ENCODE assay signal across 18 mouse cellular contexts in genomic region chr7:76121242-76121844, GRCm38 (mm10).
DNase-seq lines count a peak whose midpoint lies in the region; ATAC-seq and TF ChIP-seq lines count a peak whose summit lies in the region.
"Had no signal": no experiment of that assay in that cellular context is flagged by ENCODE, and none has a peak within 500 bp of the region (broad histone marks: within the 10 kb centered on the region; RNA-seq: fewer than 3 reads in every experiment).

No protein-coding gene starts in this region.

- no peak overlapping the region for H3K4me2 ChIP-seq in forebrain, embryonic 14.5 days (ENCODE audit: low read length)
- no peak overlapping the region for H3K4me2 ChIP-seq in forebrain, embryonic 11.5 days (ENCODE audit: low read depth, low read length, severe bottlenecking)
- no peak overlapping the region for H3K4me2 ChIP-seq in midbrain, embryonic 11.5 days
- H3K4me2 ChIP-seq in midbrain, embryonic 16.5 days (ENCODE audit: low read length): no peak overlapping the region
- H3K4me2 ChIP-seq in neural tube, embryonic 12.5 days (replicated peaks): no peak overlapping the region
- no peak overlapping the region for H3K4me2 ChIP-seq in lung, postnatal 0 days (replicated peaks; ENCODE audit: low read depth, low read length)
- H3K4me2 ChIP-seq: embryonic facial prominence, embryonic 13.5 days; hindbrain, embryonic 12.5 days had no signal

- H3K36me3 ChIP-seq in forebrain, embryonic 14.5 days (ENCODE audit: control insufficient read depth, insufficient read depth, low read length): no peaks in the 10 kb centered on the region
- no peaks in the 10 kb centered on the region for H3K36me3 ChIP-seq in forebrain, embryonic 11.5 days (ENCODE audit: control insufficient read depth, insufficient read depth, low read length)
- H3K36me3 ChIP-seq in midbrain, embryonic 11.5 days (ENCODE audit: control insufficient read depth, insufficient read depth, low read length): no peaks in the 10 kb centered on the region
- no peaks in the 10 kb centered on the region for H3K36me3 ChIP-seq in midbrain, embryonic 16.5 days (ENCODE audit: control insufficient read depth, insufficient read depth, low read length)
- no peaks in the 10 kb centered on the region for H3K36me3 ChIP-seq in neural tube, embryonic 12.5 days
- no peaks in the 10 kb centered on the region for H3K36me3 ChIP-seq in lung, postnatal 0 days (ENCODE audit: insufficient read depth, low read length)
- H3K36me3 ChIP-seq: embryonic facial prominence, embryonic 13.5 days; heart, embryonic 10.5 days; hindbrain, embryonic 12.5 days had no signal

- 41% methylated on average over 8 of the region's 8 CpGs for WGBS in forebrain, embryonic 14.5 days
- 62% methylated on average over 8 of the region's 8 CpGs for WGBS in forebrain, embryonic 11.5 days
- WGBS in midbrain, embryonic 11.5 days: 36% methylated on average over 8 of the region's 8 CpGs
- WGBS in midbrain, embryonic 16.5 days: 32% methylated on average over 8 of the region's 8 CpGs
- WGBS in neural tube, embryonic 12.5 days: 81% methylated on average over 8 of the region's 8 CpGs
- WGBS in lung, postnatal 0 days: 82% methylated on average over 8 of the region's 8 CpGs

- H3K27me3 ChIP-seq in forebrain, embryonic 14.5 days (replicated peaks; ENCODE audit: control insufficient read depth, insufficient read depth, low read length): no peaks in the 10 kb centered on the region
- no peaks in the 10 kb centered on the region for H3K27me3 ChIP-seq in forebrain, embryonic 11.5 days (ENCODE audit: control insufficient read depth, insufficient read depth, low read length)
- H3K27me3 ChIP-seq in midbrain, embryonic 11.5 days (ENCODE audit: control insufficient read depth, insufficient read depth, low read length): no peaks in the 10 kb centered on the region
- H3K27me3 ChIP-seq in midbrain, embryonic 16.5 days (ENCODE audit: control insufficient read depth, insufficient read depth, low read depth, low read length): no peaks in the 10 kb centered on the region
- no peaks in the 10 kb centered on the region for H3K27me3 ChIP-seq in neural tube, embryonic 12.5 days (replicated peaks)
- no peaks in the 10 kb centered on the region for H3K27me3 ChIP-seq in lung, postnatal 0 days (replicated peaks; ENCODE audit: insufficient read depth, low read length)
- H3K27me3 ChIP-seq: embryonic facial prominence, embryonic 13.5 days; hindbrain, embryonic 12.5 days had no signal

- no peak overlapping the region for H3K4me3 ChIP-seq in forebrain, embryonic 14.5 days (ENCODE audit: low read depth, low read length)
- H3K4me3 ChIP-seq in forebrain, embryonic 11.5 days (ENCODE audit: low read depth, low read length): no peak overlapping the region
- no peak overlapping the region for H3K4me3 ChIP-seq in midbrain, embryonic 11.5 days (ENCODE audit: low read depth, low read length)
- H3K4me3 ChIP-seq in midbrain, embryonic 16.5 days (ENCODE audit: low read depth, low read length): no peak overlapping the region
- no peak overlapping the region for H3K4me3 ChIP-seq in neural tube, embryonic 12.5 days
- no peak overlapping the region for H3K4me3 ChIP-seq in lung, postnatal 0 days (ENCODE audit: low read depth, low read length)
- H3K4me3 ChIP-seq: embryonic facial prominence, embryonic 13.5 days; heart, embryonic 10.5 days; hindbrain, embryonic 12.5 days had no signal

- ATAC-seq in forebrain, embryonic 14.5 days: 0 out of 2 replicates have a peak, but pooled peaks have one; percentile 48
- no peak for ATAC-seq in forebrain, embryonic 11.5 days (replicated peaks; ENCODE audit: low FRiP score)
- ATAC-seq in midbrain, embryonic 11.5 days (ENCODE audit: low FRiP score): no peak
- ATAC-seq in midbrain, embryonic 16.5 days: no peak
- peak; percentile 48; the same call in 1 of the 2 replicates for ATAC-seq in neural tube, embryonic 12.5 days (ENCODE audit: low FRiP score, low read depth)
- ATAC-seq in lung, postnatal 0 days: no peak

- H3K27ac ChIP-seq in forebrain, embryonic 14.5 days (ENCODE audit: low read depth, low read length): no peak overlapping the region
- no peak overlapping the region for H3K27ac ChIP-seq in forebrain, embryonic 11.5 days (ENCODE audit: low read depth, low read length)
- H3K27ac ChIP-seq in midbrain, embryonic 11.5 days (ENCODE audit: low read depth, low read length): no peak overlapping the region
- no peak overlapping the region for H3K27ac ChIP-seq in midbrain, embryonic 16.5 days (ENCODE audit: low read length)
- H3K27ac ChIP-seq in neural tube, embryonic 12.5 days: no peak overlapping the region
- no peak overlapping the region for H3K27ac ChIP-seq in lung, postnatal 0 days (ENCODE audit: low read length)
- H3K27ac ChIP-seq: embryonic facial prominence, embryonic 13.5 days; heart, embryonic 10.5 days; hindbrain, embryonic 12.5 days had no signal

- H3K9ac ChIP-seq in forebrain, embryonic 14.5 days (ENCODE audit: low read length): no peak overlapping the region
- H3K9ac ChIP-seq in forebrain, embryonic 11.5 days (ENCODE audit: low read length): no peak overlapping the region
- H3K9ac ChIP-seq in midbrain, embryonic 11.5 days (ENCODE audit: low read length): no peak overlapping the region
- no peak overlapping the region for H3K9ac ChIP-seq in midbrain, embryonic 16.5 days (ENCODE audit: low read depth, low read length)
- no peak overlapping the region for H3K9ac ChIP-seq in neural tube, embryonic 12.5 days
- no peak overlapping the region for H3K9ac ChIP-seq in lung, postnatal 0 days (replicated peaks; ENCODE audit: low read depth)
- H3K9ac ChIP-seq: embryonic facial prominence, embryonic 13.5 days; hindbrain, embryonic 12.5 days had no signal

- no peak for TF ChIP-seq EP300 in lung, postnatal 0 days (IDR thresholded peaks at IDR 0.05)

- peak; percentile 41 for DNase-seq in forebrain, embryonic 14.5 days (ENCODE audit: low spot score)
- no peak for DNase-seq in forebrain, embryonic 11.5 days (ENCODE audit: low spot score)
- peak; percentile 87 for DNase-seq in midbrain, embryonic 11.5 days (ENCODE audit: low spot score, missing footprints)
- no peak for DNase-seq in neural tube, embryonic 10.5 days (ENCODE audit: extremely low spot score, low spot score)
- no peak for DNase-seq in lung, postnatal 0 days (ENCODE audit: low spot score)
- DNase-seq: adrenal gland, postnatal 14 days; cerebellum, adult 18-20 months; cerebellum, adult 9-11 months; cerebellum, postnatal 36 days; gastrocnemius, postnatal 10 days; heart, adult 18-20 months; heart, postnatal 10 days; heart, postnatal 4 days had no signal

- TF ChIP-seq CTCF in lung, postnatal 0 days (IDR thresholded peaks at IDR 0.05): no peak

- H3K4me1 ChIP-seq in forebrain, embryonic 14.5 days (ENCODE audit: control insufficient read depth, insufficient read depth, low read length): no peaks in the 10 kb centered on the region
- no peaks in the 10 kb centered on the region for H3K4me1 ChIP-seq in forebrain, embryonic 11.5 days (replicated peaks; ENCODE audit: control insufficient read depth, insufficient read depth, low read length)
- H3K4me1 ChIP-seq in midbrain, embryonic 11.5 days (ENCODE audit: control insufficient read depth, insufficient read depth, low read length): no peaks in the 10 kb centered on the region
- no peaks in the 10 kb centered on the region for H3K4me1 ChIP-seq in midbrain, embryonic 16.5 days (ENCODE audit: control insufficient read depth, insufficient read depth, low read length)
- no peaks in the 10 kb centered on the region for H3K4me1 ChIP-seq in neural tube, embryonic 12.5 days
- no peaks in the 10 kb centered on the region for H3K4me1 ChIP-seq in lung, postnatal 0 days (ENCODE audit: insufficient read depth, low read depth, low read length)
- H3K4me1 ChIP-seq: embryonic facial prominence, embryonic 13.5 days; heart, embryonic 10.5 days; hindbrain, embryonic 12.5 days had no signal

- no peaks in the 10 kb centered on the region for H3K9me3 ChIP-seq in forebrain, embryonic 14.5 days (replicated peaks; ENCODE audit: control insufficient read depth, low read length)
- no peaks in the 10 kb centered on the region for H3K9me3 ChIP-seq in forebrain, embryonic 11.5 days (ENCODE audit: control insufficient read depth, low read length)
- H3K9me3 ChIP-seq in midbrain, embryonic 11.5 days (ENCODE audit: control insufficient read depth, low read length): no peaks in the 10 kb centered on the region
- H3K9me3 ChIP-seq in midbrain, embryonic 16.5 days (replicated peaks; ENCODE audit: control insufficient read depth, low read length, poor library complexity, severe bottlenecking): 0 out of 2 replicates have a peak, but pooled peaks cover 2% of the 10 kb centered on the region
- no peaks in the 10 kb centered on the region for H3K9me3 ChIP-seq in neural tube, embryonic 12.5 days
- H3K9me3 ChIP-seq in lung, postnatal 0 days (ENCODE audit: low read length): no peaks in the 10 kb centered on the region
- H3K9me3 ChIP-seq: embryonic facial prominence, embryonic 13.5 days; heart, embryonic 10.5 days; hindbrain, embryonic 12.5 days had no signal

Comparison
In these comparisons a context has a peak if more than half of its experiments do, and no peak if none do; other contexts are left out.
1. ATAC-seq: peak in forebrain, embryonic 14.5 days (single experiment) and neural tube, embryonic 12.5 days (single experiment); none in forebrain, embryonic 11.5 days (single experiment), midbrain, embryonic 11.5 days (single experiment), midbrain, embryonic 16.5 days (single experiment) and lung, postnatal 0 days (single experiment).
2. DNase-seq: peak in forebrain, embryonic 14.5 days (single experiment) and midbrain, embryonic 11.5 days (single experiment); none in forebrain, embryonic 11.5 days (single experiment), neural tube, embryonic 10.5 days (single experiment) and lung, postnatal 0 days (single experiment).